Mouse (Mus musculus) inflammation-experienced regulatory T-cells, adult 6 months (primary cell): ENCODE results near the gene Tmem232. TPM values are rescaled to one million over a fixed set of nuclear protein-coding genes. Genes with fewer than 3 reads are reported as not detected.
"Not testable (repeated sequence)": the region's sequence is repeated elsewhere in the genome, so short reads cannot be mapped to it uniquely, and the experiment has no call there.

ENCODE experiments used
- ATAC-seq: one replicate; pipeline ENCODE4 v1.8.0; 2017
- polyA plus RNA-seq, 3 experiments: library from polyadenylated mRNA; unstranded; fragments of 100-300 nt; shearing (Covaris generic); gene quantifications; one replicate each; pipeline ENCODE4 v1.2.1; 2017

Tmem232 gene
- polyA plus RNA-seq, 3 experiments from 2014 or later, result not detected

DNA sequence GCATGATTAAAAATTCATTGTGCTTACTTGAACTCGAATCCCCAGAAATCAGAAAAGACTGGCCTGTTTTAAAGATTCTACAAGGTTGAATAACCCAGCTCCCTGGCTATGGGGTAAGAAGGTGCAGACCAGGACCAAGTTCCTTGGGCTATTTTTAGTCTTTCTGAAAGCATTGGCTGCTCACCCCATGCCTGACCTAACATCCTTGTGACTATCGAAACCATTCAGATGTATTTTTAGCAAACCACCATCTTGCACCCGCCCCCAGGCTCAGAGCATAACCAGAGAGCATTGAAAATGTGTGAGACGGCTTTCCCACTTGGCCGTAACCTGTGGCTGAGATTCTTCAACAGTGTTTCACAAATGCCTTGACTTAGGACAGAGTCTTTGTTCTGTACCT lies 13.1 kb downstream of the Tmem232 start:
- no peak for ATAC-seq

DNA sequence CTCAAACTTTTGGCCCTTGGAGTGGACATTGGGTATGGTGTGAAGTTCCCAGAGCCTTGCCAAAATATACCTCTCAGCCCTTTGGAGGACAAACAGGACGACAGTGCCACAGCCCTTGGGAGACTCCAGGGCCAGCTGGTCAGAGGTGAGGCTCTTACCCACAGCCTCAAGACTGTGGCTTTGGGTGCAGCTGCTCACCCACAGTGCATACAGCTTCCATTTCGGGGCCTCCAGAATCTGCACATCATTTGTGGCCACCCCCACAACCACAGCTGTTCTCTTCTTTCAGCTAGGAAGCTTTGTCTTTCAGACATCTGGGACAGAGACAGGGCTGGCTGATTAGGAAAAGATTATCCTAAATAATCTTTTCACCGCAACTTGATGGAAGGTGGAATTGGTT lies 27.1 kb downstream of the Tmem232 start:
- no peak for ATAC-seq

DNA sequence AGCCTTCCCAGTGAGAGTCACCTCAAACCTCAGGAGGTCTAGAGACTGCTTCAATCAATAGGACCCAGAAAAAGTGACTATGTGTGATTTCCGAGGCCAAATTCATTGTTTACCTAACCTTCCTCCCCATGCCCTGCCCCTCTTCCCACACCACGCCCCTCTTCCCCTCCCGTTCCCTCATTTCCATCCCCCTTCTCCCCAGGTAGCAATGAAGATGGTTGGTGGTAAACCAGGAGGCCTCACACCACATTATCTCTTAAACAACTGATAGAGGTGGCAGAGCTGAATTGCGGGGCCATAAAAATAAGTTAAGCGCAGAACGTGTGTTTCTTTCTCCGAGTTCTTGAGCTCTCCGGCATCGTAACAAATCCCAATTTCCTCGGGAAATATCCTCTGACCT lies 55.9 kb downstream of the Tmem232 start:
- ATAC-seq, result no peak

DNA sequence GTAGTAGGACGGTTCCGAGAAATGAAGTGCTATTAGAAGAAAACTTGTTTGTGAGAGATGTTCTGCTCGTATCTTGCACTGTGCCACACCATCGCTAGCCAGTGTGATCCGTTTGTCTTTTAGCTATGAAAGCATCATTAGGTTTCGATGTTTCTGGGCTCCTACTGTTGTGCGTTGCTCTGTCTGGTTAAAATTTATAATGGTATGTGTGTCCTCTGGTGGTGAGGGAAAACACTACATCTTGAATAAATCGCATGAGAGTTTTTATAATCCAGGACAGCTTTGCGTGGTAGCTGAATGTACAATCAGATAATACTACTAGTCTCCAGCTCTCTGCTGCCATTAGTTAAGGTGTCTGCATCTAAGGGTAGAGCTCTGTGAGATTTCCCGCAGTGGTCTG lies 63.8 kb downstream of the Tmem232 start:
- ATAC-seq, result no peak

DNA sequence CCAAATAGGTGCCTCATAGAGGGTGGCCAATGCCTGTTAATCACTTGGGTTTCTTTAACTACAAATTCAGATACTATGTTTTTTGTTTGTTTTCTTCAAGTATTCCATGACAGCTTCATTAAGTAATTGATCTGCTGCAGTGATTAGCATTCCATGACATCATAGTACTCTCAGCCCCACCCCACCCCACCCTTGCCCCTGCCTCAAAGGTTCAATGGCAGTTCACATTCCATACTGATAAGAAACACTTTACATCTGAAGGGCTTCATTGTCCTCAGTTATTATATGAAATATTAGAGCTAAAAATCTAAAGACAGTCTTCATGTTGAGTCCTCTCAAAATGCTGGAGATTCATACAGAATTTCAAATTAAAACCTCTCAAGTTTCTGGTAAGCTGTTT lies 89.8 kb downstream of the Tmem232 start:
- no peak for ATAC-seq

DNA sequence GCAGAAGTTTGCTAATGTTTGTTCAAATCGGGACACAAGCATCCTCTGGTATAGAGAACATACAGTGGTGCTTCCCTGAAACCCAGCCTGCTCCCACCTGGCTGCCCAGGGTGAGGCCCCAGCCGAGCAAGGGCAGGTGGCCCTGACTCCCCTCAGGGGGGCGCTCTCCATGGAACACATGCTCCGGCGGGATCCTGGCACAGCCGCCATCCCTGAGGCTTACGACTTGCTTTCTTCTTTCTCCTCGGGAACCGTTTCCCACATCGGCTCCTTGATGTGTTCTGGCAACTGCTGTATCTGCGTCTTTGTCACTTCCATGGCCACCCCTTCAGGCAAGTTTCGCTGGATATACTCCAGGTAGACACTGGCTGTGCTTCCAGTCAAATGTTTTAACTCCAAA lies 102.7 kb downstream of the Tmem232 start:
- ATAC-seq, result not testable (repeated sequence)

DNA sequence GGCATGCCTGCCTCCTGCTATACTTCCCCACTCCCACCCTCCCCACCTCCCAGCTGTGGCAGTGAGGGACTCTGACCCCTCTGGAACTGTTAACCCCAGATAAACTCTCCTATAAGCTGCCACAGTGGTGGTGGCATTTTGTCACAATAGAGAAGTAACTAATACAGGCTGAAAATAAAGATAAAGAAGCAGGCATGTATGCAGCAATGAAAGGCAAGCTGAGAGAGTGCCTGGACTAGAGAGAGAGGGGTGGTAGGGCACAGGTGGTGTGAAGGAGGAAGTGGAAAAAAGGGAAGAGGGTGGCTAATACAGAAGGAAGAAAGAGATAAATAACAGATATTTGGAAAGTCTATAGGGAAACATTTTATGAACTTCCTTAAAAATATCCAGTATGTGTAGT lies 121.5 kb downstream of the Tmem232 start:
- ATAC-seq, result no peak

DNA sequence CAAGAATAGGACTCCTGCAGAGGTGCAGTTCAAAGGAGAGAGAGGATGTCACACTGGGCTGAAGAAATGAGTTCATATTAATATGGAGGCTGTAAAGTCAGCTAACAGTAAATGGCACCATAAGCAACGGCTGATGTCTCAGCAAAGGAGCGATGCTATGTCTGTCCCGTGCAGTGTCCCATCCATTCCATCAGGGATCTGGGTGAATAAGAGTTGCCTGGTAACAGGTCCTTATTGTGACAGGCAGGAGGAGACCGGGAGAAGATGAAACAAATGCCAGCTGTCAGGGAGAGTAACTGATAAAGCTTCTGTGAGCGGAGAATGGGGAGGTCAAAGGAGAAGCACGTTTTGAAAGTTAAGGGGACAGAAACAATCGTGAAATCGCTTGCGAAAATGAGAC lies 135.3 kb downstream of the Tmem232 start:
- ATAC-seq, result no peak

DNA sequence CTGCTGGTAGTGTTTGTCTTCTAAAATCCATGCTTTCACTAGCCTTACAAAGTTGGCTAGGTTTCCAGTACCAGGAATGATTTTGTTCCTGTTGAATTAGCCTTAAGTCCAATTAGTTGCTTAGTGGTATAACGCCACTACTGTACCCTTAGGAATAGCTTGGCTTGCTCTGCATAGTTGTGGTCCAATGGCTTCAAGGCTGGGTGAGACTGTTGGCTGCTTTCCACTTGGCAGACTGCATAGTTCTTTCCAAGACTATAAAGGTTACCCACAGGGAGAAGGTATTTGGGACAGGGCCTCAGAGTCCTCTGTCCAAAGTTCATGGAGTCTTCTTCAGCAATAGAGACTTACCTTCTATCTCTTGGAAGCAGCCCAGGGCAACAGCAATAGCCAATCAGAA lies 139.7 kb downstream of the Tmem232 start:
- ATAC-seq, result no peak

DNA sequence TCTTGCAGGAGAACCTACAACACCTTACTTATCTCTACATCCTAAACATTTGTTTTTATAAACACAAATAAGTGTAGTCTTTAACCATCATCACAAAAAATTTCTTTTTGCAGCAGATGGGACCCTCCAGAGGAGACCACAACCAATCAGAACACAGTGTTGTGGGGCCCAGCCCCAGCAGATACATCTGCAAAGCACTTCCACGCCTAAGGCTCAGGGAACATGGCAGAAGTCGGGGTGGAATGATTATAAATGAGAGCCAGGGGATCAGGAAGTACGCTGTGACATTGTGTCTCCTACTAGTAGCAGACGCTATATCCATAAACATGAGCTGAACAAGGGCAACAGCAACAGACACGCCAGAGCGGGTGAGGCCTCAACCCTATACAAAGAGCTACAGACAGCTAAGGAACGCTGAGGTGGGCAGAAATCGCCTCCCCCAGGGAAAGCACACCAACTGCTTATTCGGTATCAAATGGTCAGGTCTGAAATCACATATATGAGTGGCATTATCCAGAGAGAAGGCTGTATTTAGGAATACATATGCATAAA lies 156.1 kb downstream of the Tmem232 start:
- no peak for ATAC-seq

DNA sequence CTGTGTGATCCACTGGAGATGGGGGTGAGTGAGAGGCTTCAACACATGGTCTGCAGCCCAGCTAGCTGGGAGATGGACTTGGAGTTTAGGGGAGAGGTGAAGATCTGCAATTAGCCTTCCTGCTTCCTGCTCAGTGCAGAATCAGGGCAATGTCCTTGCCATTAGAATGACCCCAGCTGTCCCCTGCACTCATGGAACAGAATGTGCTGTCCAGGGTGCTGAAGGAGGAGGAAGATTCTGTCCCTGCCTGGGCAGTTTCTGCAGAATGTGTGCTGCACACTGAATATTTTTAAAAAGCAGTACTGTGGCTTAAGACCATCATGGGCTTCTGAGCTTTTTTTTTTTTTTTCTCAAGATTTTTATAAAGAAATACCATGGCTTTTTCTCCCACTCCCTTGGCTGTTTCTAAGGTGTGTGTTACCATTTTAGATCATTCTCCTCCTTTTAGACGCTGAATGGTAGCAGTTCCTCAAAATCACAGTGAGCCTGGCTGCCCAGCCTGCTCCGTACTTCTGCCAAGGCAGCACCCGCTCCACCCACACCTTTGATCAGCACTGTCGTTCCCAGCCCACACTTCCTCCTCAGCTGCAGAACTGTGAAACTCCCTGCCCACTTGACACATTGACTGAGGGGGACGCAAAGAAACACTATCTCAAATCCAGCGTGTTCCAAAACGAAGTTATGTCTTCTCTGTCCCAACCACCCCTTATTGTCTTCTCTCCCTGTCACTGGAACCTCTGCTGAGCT lies 170.4 kb downstream of the Tmem232 start:
- no peak for ATAC-seq

DNA sequence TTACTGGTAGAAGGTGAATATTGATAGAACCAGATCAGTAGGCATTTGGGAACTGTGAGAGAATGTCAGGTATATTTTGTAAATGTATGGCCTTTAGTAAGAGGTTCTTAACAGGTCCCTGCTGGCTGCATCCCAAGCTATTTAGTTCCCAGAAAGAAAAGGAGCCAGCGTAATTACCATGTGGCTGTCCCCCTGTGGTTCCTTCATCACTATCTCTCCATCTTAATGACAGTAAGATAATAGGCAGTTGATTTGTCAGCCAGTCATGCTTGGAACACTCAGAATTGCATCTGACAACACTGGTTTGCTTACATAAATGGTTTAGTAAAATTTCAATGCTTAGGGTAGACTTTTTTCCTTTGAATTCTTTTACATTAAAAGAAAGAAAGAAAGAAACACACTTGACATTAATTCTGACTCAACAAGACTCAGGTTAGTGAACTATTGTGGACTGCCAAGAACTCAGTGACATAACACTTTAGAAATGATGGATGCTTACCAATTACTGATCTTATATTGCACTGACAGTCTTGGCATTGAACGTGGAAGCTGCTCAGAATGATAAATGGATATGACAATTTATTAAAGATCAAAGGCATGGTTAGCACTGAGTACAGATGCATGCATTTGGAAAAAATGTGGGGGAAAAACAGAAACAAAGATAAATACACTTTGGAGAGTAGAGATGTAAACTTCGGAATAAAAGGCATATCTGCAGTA lies 174.9 kb downstream of the Tmem232 start:
- no peak for ATAC-seq

DNA sequence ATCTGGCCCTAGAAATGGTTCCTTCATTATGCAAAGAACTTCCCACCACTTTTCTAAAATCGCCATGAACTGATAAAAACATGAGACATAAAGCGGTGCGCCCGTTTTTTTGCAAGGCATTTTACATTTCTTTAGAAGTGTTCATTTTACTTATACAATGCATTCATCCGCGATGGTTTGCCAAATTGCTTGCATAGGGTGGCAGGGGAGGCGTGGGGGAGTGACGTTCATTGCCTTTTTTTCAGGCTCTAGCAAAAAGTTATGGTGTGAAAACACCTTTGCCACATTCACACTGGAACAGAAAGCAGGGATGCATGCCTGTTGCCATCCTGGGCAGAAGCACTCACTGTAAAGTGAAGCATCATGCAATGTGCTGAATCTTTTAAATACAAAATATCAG lies 188.7 kb downstream of the Tmem232 start:
- ATAC-seq, result no peak

DNA sequence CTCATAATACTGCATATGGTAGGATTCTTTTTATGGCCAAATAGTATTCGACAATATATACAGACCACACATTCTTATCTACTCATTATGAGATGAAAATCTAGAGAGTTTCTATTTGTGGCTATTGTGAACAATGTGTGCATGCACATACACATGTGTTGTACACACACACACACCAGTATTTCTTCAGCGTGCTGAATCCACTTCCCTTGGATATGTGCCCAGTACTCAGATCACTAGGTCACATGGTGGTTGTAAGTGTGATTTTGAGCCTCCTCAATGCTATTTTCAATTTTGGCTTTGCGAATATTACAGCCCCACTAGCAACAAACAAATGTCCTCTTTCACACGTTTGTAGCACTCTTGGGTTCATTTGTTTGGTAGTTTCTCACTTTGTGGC lies 200.6 kb downstream of the Tmem232 start:
- ATAC-seq, result no peak

DNA sequence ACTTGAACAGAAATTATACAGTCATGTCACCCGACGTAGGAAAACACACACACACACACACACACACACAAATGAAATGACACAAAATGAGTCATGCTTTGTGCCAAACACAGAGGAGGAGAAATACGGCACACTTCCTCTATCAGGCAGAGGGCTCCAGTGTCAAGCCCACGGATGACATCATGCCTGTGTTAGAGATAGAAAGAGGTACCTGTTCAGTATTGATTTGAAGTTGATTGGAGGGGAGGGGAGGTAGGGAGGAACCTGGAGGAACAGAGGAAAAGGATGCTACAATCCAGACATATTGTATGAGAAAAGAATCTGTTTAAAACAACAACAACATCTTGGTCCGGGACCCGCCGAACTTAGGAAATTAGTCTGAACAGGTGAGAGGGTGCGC lies 209.8 kb downstream of the Tmem232 start:
- no peak for ATAC-seq

DNA sequence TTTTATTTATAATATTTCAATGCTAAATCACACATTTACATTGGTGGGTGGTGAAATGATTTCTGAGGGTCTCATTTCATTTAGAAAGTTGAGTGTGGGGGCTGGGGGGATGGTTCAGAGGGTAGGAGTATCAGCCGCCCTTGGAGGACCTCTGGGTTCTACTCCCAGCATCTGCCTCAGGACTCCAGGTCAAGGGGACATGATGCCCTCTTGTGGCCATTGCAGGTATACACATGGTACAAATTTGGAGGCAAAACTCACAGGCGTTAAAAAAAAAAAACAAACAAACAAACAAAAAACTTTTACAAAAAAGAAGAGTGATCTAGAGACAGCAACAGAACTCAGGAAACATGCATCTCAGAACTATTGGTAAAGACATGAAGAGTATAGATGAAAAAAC lies 215.3 kb downstream of the Tmem232 start:
- no peak for ATAC-seq

DNA sequence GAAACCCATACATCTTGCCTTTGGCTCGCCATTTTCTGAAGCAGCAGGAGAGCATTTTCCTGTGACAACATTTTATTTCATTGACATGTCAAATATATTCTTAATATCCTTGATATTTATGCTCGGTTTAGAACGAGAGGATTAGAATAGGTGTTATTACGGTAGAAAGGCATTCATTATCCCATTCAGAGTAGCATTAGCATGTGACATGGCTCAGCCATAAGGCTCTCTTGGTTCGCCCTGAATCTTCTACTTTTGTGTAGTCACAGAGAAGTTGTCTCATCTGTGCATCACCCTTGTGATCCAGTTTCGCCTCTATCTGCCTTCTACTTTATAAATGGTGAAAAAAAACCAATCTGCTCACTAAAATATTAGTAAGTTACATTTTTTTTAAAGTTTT lies 220.0 kb downstream of the Tmem232 start:
- ATAC-seq, result no peak

DNA sequence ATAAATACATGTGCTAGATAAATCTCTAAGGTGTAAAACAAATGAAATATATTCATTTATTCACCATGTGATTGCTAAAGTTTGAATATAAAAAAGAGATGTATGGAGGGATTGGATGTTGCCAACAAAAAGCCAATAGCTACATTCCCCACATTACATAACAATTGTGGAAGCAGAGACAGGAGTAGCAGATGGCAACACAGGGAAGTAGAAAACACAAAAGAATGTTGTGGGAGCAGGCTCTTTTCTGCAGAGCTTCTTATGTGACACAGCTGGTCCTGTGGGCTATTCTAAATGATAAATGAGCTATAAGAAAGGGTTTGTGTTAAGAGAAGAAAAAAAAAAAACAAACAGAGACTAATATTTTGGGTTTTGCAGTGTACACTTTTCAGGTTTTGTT lies 240.6 kb downstream of the Tmem232 start:
- ATAC-seq, result no peak

DNA sequence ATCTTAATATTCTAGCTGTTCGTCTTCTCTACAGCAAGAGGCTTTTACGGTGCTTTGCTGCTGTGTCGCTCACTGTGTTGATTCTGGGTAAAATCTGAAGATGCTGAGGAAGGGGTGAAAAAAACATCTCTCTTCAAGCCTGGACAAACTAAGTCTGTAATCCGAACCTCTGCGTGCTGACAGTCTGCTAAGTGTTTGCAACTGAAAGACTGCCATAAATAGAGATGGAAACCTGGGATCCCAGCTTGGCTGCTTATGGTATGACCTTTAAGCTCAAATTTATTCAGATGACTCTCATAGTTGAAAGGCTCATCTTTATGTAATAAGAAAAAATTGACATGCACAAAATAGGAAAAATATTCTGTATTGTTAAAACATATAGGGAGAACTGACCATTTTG lies 242.8 kb downstream of the Tmem232 start:
- no peak for ATAC-seq

DNA sequence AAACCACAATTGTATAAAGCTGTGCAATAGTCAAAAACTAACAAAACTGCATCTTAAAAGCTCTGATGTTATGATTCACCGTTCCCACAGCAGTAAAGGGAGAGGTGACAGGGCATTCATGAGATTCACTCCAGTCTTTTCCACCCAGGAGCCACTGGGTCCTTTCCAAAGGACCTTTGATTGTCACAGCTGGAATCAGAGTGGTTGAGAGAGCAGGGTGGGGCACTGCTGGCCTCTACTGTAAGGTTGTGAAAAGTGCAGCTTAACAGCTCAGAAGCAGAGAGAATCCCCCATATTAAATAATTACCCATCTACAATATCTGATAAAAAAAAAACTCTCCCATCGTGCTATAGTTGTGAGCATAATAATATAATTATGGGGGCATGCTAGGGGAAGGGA lies 288.4 kb downstream of the Tmem232 start:
- ATAC-seq, result no peak

DNA sequence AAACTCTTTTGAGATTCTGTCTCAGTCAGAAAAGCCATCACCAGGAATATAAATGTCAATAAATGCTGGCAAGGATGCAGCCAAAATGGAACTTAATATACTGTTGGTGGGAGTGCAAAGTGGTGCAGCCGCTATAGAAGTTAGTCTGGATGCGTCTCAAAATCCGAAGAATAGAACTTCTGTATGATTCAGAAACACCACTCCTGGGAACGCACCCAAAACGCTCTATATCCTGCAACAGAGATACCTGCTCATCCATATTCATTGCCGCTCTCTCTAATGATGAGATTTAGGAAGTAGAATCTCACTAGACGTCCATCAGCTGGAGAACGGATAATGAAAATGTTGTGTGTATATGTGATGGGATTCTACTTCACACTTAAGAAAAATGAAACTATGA lies 290.3 kb downstream of the Tmem232 start:
- ATAC-seq, result no peak

DNA sequence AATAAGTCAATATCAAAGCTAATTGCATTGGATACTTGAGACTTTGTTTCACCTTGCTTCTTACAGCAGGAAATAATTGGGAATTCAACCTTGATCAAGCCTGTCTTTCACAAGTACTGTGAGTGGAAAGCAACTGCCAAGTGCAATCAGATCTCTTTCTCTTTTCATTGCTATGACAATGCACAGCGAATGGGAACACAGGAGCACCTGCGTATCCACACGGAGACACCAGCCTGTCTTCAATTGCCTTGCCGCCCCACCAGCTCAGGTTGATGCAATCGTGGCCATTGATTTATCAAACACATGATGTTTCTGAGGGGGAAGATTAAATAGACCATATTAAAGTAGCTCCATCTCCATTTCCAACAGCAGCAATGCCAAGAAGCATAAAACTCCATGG lies 296.9 kb downstream of the Tmem232 start:
- ATAC-seq, result no peak

DNA sequence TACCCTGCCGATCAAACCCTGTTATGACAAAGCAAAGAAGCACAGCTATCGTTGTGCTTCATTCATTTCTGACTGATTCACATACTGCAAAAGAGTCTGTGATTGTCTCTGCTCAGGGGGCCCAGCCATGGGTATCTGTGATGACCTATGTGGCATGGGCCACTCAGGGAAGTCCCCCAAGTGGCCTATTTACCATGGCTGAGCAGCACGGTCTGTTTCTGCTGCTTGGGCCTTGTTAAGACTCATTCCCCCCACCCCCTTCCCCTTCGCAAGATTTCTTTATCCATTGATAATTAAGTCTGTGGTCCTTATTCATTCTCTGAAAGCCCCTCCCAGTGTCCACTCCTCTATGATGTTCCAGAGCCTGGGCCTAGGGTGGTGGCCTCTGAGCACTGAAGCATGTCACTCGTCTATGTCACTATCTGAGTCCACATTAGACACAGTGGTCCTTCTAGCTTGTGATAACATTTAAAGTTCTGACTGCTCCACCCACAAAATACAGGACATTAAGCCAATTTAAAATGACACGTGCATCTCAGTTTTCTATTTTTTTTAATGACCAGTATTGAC lies 315.1 kb downstream of the Tmem232 start:
- ATAC-seq, result no peak

DNA sequence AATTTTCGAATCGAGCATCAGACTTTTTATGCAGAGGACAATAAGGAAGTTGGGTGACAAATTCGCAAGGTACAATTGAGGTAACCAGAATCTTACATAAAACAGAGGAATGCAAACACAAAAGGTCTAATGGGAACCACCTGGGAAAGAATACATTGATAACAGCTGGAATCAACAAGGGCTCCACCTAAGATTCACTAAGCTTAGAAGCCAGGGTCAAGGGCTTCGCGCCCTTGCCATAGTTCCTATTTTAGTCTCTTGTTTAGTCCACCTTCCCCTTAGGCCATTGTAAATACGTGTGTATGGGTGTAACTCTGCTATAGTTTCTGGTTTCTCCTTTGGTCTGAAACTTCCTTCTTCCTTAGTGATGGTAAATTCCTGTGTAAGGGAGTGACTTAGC lies 318.9 kb downstream of the Tmem232 start:
- not testable (repeated sequence) for ATAC-seq
